Mouse (Mus musculus): Measurements from ENCODE around the gene Nav2. TPM values are rescaled to one million over a fixed set of nuclear protein-coding genes. Genes with fewer than 3 reads are reported as not detected.
A peak's percentile ranks its signal among the peaks of the same experiment; 100 is the strongest.

Gene Nav2
- polyA plus RNA-seq, 1 experiment, result 1.3 TPM

- H3K4me3 ChIP-seq (replicated peaks), result peak overlapping the region; percentile 64
- H3K36me3 ChIP-seq (replicated peaks; ENCODE audit: low read length), result no peaks in the 10 kb centered on the region
- peaks cover 15% of the 10 kb centered on the region for H3K4me1 ChIP-seq
- peaks cover 28% of the 10 kb centered on the region for H3K9me3 ChIP-seq
- TF ChIP-seq FLI1 (IDR thresholded peaks at IDR 0.05; ENCODE audit: low read length) (no peak), GATA1 (IDR thresholded peaks at IDR 0.05; ENCODE audit: borderline replicate concordance, low read length) (no peak)
- peaks cover 32% of the 10 kb centered on the region for H3K27me3 ChIP-seq (replicated peaks)
Observed at GRCm38 (mm10) chr7:49145749-49146670, 237.5 kb downstream of the Nav2 start.

GRCm38 (mm10) chr7:49152297-49152696, 243.8 kb downstream of the Nav2 start:
- no peak overlapping the region for H3K4me3 ChIP-seq (replicated peaks)
- H3K27me3 ChIP-seq (replicated peaks), result peaks cover 19% of the 10 kb centered on the region
- no peaks in the 10 kb centered on the region for H3K36me3 ChIP-seq (replicated peaks; ENCODE audit: low read length)
- H3K4me1 ChIP-seq, result no peaks in the 10 kb centered on the region
- H3K9me3 ChIP-seq, result peaks cover 40% of the 10 kb centered on the region
- TF ChIP-seq GATA1 (IDR thresholded peaks at IDR 0.05; ENCODE audit: borderline replicate concordance, low read length), result no peak
- no peak for TF ChIP-seq FLI1 (IDR thresholded peaks at IDR 0.05; ENCODE audit: low read length)

- Histone ChIP-seq H3K36me3 (replicated peaks; ENCODE audit: low read length) (no peaks in the 10 kb centered on the region), H3K27me3 (replicated peaks) (peaks cover 19% of the 10 kb centered on the region), H3K4me3 (replicated peaks) (no peak overlapping the region), H3K9me3 (peaks cover 40% of the 10 kb centered on the region), H3K4me1 (no peaks in the 10 kb centered on the region)
- TF ChIP-seq GATA1 (IDR thresholded peaks at IDR 0.05; ENCODE audit: borderline replicate concordance, low read length) (no peak), FLI1 (IDR thresholded peaks at IDR 0.05; ENCODE audit: low read length) (no peak)
Observed at GRCm38 (mm10) chr7:49152713-49153112, 244.2 kb downstream of the Nav2 start.

GRCm38 (mm10) chr7:49158641-49159381, 250.3 kb downstream of the Nav2 start:
- H3K9me3 ChIP-seq, result peaks cover 16% of the 10 kb centered on the region
- H3K27me3 ChIP-seq (replicated peaks), result peaks cover 33% of the 10 kb centered on the region
- peaks cover 5% of the 10 kb centered on the region; the same call in 1 of the 2 replicates for H3K4me1 ChIP-seq
- no peak overlapping the region for H3K4me3 ChIP-seq (replicated peaks)
- no peaks in the 10 kb centered on the region for H3K36me3 ChIP-seq (replicated peaks; ENCODE audit: low read length)
- TF ChIP-seq FLI1 (IDR thresholded peaks at IDR 0.05; ENCODE audit: low read length), result no peak
- no peak for TF ChIP-seq GATA1 (IDR thresholded peaks at IDR 0.05; ENCODE audit: borderline replicate concordance, low read length)

GRCm38 (mm10) chr7:49159646-49160555, 251.4 kb downstream of the Nav2 start:
- Histone ChIP-seq H3K4me1 (peaks cover 5% of the 10 kb centered on the region; the same call in 1 of the 2 replicates), H3K4me3 (replicated peaks) (no peak overlapping the region), H3K27me3 (replicated peaks) (peaks cover 29% of the 10 kb centered on the region), H3K36me3 (replicated peaks; ENCODE audit: low read length) (no peaks in the 10 kb centered on the region), H3K9me3 (peaks cover 12% of the 10 kb centered on the region)
- TF ChIP-seq FLI1 (IDR thresholded peaks at IDR 0.05; ENCODE audit: low read length), result no peak
- TF ChIP-seq GATA1 (IDR thresholded peaks at IDR 0.05; ENCODE audit: borderline replicate concordance, low read length), result no peak

GRCm38 (mm10) chr7:49162079-49162478, 253.6 kb downstream of the Nav2 start:
- Histone ChIP-seq H3K27me3 (replicated peaks) (peaks cover 41% of the 10 kb centered on the region), H3K4me3 (replicated peaks) (no peak overlapping the region), H3K36me3 (replicated peaks; ENCODE audit: low read length) (no peaks in the 10 kb centered on the region), H3K4me1 (peaks cover 5% of the 10 kb centered on the region; the same call in 1 of the 2 replicates), H3K9me3 (no peaks in the 10 kb centered on the region)
- TF ChIP-seq GATA1 (IDR thresholded peaks at IDR 0.05; ENCODE audit: borderline replicate concordance, low read length), result no peak
- no peak for TF ChIP-seq FLI1 (IDR thresholded peaks at IDR 0.05; ENCODE audit: low read length)

- TF ChIP-seq FLI1 (IDR thresholded peaks at IDR 0.05; ENCODE audit: low read length), result no peak
- TF ChIP-seq GATA1 (IDR thresholded peaks at IDR 0.05; ENCODE audit: borderline replicate concordance, low read length), result no peak
- Histone ChIP-seq H3K9me3 (no peaks in the 10 kb centered on the region), H3K27me3 (replicated peaks) (peaks cover 51% of the 10 kb centered on the region), H3K4me3 (replicated peaks) (no peak overlapping the region), H3K36me3 (replicated peaks; ENCODE audit: low read length) (no peaks in the 10 kb centered on the region), H3K4me1 (peaks cover 2% of the 10 kb centered on the region; the same call in 1 of the 2 replicates)
Observed at GRCm38 (mm10) chr7:49163789-49164188, 255.3 kb downstream of the Nav2 start.

- H3K27me3 ChIP-seq (replicated peaks), result peaks cover 49% of the 10 kb centered on the region
- H3K4me3 ChIP-seq (replicated peaks), result no peak overlapping the region
- TF ChIP-seq FLI1 (IDR thresholded peaks at IDR 0.05; ENCODE audit: low read length) (no peak), GATA1 (IDR thresholded peaks at IDR 0.05; ENCODE audit: borderline replicate concordance, low read length) (no peak)
- no peaks in the 10 kb centered on the region for H3K9me3 ChIP-seq
- no peaks in the 10 kb centered on the region for H3K36me3 ChIP-seq (replicated peaks; ENCODE audit: low read length)
- no peaks in the 10 kb centered on the region for H3K4me1 ChIP-seq
Observed at GRCm38 (mm10) chr7:49164868-49165267, 256.4 kb downstream of the Nav2 start.

GRCm38 (mm10) chr7:49172926-49173325, 264.4 kb downstream of the Nav2 start:
- Histone ChIP-seq H3K36me3 (replicated peaks; ENCODE audit: low read length) (no peaks in the 10 kb centered on the region), H3K9me3 (no peaks in the 10 kb centered on the region), H3K4me1 (no peaks in the 10 kb centered on the region), H3K27me3 (replicated peaks) (peaks cover 62% of the 10 kb centered on the region), H3K4me3 (replicated peaks) (no peak overlapping the region)
- TF ChIP-seq FLI1 (IDR thresholded peaks at IDR 0.05; ENCODE audit: low read length) (no peak), GATA1 (IDR thresholded peaks at IDR 0.05; ENCODE audit: borderline replicate concordance, low read length) (no peak)
